Mouse (Mus musculus) cerebellum, adult 2 months (tissue): ENCODE data around the gene Ngef.

Experiments used
- CTCF ChIP-seq: fragments of 200-500 bp; IDR thresholded peaks from 2 replicates; pipeline ENCODE4 v1.5.1; 2011; ENCODE audit warnings: low read depth, mild to moderate bottlenecking, control low read depth, low read length, moderate library complexity, borderline replicate concordance; ENCODE audit not compliant: insufficient read depth
- POLR2A ChIP-seq: fragments of 200-500 bp; IDR thresholded peaks from 2 replicates; pipeline ENCODE4 v1.6.1; 2011; ENCODE audit warnings: low read length, control low read depth, borderline replicate concordance; ENCODE audit not compliant: insufficient read depth

- TF ChIP-seq CTCF = no peak
- TF ChIP-seq POLR2A = no peak
Observed at GRCm38 (mm10) chr1:87449432-87449831, 124.2 kb downstream of the Ngef start.
